Mouse (Mus musculus): ENCODE data around the gene Rcsd1.
A peak's percentile ranks its signal among the peaks of the same experiment; 100 is the strongest.

Rcsd1 gene

DNA sequence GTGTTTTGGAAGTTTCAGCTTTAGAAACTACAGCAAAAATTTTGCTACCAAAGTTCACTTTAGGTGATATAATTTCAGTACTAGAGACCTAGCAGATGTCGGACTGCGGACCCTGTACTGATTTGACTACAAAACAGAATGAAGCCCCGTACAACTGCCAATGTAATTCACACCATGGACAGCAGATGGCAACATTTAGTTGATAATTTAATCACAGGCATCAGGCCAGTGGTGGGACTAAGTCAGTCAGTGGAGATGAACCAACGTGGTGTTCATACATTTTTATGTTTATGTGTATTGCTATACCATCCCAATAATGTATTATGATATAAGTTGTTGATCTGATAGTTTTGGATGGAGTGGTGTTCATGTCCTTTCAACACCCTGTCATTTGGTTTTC, 48.8 kb downstream of the Rcsd1 start:
- DNase-seq = peak; percentile 67 to 80

DNA sequence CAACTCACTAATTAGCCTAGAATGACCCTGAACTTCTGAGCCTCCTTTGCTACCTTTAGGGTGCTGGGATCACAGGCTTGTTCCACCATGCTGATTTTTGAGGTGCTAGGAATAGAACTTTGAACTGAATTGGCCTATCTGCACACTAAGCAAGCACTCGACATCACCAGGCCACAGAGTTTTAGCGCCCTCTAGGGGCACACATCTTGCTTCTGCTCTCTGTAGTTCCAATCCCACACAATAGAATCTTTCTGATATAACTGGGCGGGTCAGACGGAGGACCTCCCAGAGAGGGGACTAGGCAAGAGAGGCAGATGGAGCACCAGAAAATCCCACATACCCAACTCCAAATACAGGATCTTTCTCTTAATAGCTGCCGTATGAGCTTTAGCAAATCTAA, 51.0 kb downstream of the Rcsd1 start:
- DNase-seq = peak; percentile 88 to 90

GRCm38 (mm10) chr1:165655482-165655881, 54.1 kb downstream of the Rcsd1 start:
- DNase-seq = peak; percentile 35 to 55

DNA sequence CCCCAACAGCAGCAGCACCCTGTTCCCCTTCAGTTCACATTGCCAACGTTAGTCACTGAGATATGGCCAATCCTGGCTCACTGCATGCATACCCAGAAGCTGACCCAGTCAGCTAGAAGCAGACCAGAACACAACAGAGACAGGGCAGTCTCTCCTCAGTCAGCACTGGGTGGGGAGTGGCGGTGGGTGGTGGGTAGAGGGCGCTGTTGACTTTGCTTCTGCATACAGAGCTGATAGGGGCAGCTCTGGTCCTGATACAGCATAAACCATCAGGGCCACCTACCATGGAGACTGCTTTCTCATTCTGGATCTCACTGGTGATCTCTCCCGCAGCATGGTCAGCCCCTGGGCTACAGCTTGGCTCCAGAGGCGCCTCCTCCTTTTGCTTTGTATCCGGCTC, 54.5 kb downstream of the Rcsd1 start:
- peak; percentile 45 to 72 for DNase-seq

GRCm38 (mm10) chr1:165653126-165653885, 56.3 kb downstream of the Rcsd1 start:
- peak; percentile 40 to 53 for DNase-seq

DNA sequence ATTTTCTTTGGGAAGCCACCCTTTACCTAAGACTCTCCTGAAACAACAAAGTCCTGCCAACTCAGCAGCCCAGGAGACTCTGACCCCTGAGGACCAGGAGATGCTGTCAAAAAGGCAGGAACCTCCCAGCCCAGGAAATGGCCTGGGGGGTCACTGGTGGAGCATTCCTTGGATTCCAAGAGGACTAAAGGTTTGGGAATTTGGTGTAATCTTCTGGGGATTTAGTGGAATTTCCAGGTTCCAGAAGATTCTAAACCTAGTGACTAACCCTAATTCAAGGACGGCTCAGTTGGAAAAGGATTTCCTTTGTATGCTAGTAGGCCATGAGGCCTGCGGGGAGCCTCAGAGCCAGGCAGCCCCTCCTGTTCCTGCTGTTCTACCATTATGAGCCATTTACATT, 57.0 kb downstream of the Rcsd1 start:
- DNase-seq = peak in 1 of 2 experiments; percentile 32

DNA sequence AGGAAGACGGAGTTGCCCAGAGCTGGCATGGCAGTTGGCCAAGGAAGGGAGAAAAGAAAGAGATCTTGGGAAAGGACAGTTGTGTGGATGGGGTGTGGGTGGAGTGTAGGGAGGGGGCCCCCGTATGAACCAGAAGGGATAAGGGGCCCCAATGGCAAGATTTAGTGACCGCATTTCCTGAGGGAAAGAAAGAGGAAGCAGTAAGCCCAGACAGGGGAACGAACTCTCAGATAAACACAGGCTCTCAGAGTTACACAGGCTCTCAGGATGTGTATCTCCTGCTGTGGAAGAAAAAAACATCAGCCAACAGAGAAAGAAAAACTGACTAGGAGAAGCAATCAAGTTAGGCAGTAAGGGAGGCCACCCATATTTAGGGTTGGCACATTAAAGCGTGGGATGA, 58.4 kb downstream of the Rcsd1 start:
- no peak for DNase-seq

DNA sequence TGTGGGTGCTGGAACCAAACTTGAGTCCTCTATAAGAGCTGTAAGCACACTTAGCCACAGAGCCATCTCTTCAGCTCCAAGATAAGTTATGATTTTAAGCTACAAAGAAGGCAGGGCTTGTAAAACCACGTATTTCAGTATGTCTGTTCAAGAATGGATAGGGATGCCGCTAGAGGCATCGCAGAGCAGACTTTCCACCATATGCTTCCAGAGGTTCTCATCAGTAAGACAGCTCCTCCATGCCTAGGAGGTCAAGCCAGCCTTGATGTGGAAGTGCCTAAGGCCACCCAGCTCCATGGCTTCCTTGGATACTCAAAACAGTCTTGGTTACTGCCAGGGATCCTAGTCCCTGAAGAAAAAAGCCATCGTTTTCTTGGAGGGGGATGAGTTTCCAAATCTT, 64.5 kb downstream of the Rcsd1 start:
- no peak for DNase-seq

DNA sequence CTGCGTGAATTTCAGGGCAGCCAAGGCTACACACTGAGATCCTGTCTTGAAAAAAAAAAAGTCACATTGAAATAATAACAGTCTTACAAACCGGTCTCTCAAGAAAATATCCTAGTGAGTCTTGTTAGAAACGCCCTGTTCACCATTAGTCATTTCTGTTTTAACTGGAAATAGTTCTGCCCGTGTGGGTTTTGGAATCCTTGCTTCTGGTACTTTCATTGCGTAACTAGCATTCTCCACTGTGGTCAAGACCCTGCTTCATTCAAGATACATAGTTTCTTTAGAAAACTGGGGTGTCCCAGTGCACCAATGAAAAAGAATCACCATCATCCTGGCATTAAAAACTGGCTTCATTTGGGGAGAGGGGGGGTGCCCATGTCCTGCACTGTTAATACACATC, 65.8 kb downstream of the Rcsd1 start:
- no peak for DNase-seq

DNA sequence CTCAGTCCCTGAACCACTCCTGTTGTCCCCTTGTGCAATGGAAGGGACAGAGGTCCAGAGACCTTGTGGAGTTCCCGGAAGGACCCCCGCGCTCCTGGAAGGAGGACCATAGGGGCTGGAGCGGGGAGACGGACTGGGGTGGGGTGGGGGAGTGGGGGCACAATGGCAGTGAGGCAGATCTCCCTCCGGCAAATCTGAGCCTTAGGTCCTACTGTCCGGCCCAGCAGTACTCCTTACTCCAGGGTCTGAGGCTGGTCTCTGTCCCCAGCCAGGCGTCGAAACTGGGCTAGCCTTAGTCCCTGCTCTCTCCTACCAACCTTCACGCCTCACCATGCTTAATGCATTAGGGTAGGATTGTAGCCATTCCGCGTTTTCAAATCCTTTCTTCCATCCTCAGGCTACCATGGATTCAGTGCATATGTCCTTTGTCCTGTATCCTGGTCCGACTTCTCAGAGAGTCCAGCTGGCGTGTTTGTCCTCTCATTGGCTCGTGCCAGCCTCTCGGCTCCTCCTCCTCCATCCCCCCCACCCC, 66.7 kb downstream of the Rcsd1 start:
- DNase-seq = peak; percentile 68 to 70

GRCm38 (mm10) chr1:165641786-165642771, 67.5 kb downstream of the Rcsd1 start:
- DNase-seq = peak; percentile 90 to 94

DNA sequence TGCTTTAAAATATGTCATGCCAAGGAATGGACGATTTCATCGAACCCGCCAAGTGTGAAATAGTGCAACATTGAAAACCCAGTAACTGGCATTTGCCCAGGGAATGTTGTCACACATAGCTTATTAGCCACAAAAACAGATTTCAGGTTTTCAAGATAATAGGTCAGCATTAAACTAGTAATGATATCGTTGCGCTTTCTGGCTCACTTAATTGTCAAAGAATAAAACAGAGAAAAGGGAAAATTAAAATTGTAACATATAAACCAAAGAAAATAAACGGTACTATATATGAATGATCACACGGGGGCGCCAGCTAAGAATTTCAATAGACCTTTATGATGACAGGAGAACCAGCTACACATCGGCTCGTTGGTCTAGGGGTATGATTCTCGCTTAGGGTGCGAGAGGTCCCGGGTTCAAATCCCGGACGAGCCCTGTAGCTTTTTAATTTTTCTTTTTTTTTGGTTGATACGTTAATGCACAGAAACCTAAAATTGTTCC, 68.2 kb downstream of the Rcsd1 start:
- DNase-seq = peak; percentile 79 to 81

GRCm38 (mm10) chr1:165636289-165636688, 73.3 kb downstream of the Rcsd1 start:
- no peak for DNase-seq

GRCm38 (mm10) chr1:165635055-165635897, 74.3 kb downstream of the Rcsd1 start:
- DNase-seq = no peak

DNA sequence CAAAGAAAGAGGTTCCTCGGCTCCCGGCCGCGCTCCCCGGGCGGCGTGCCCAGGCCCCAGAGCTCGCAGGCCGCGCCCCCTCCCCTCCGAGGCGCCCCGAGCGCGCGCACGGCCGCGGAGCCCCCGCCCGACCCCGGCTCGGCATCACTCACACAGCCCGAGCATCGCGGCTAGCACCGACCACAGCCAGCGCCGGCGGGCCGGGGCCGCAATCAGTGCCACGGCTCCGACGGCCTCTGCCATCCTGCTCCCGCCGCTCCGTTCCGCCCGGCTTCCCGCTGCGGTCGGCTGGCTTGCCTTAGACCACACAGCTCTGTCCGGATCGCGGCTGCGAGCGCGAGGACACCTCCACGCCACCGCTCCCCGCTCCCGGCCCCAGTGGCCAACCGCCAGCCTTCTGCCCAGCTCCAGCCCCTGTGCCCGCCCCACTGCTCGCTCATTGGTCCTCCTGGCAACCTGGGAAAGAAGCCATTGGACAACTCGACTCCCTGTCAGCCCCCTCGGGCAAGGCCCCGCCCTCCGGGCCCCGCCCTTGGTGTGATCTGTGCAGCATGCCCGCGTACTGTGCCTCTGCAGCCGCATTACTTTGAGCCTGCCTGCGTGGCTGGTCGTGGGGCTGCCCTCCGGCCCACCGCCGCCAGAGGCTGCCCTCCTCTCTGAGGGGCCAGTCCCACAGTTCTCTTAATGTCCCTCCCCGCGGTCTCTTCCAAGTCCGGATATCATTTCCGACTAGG, 75.2 kb downstream of the Rcsd1 start, which contains the start of gene Mpzl1:
TSS of gene Mpzl1 (minus strand) at position 388 of the 734 bp plus-strand sequence.
- peak; percentile 99 for DNase-seq

GRCm38 (mm10) chr1:165633345-165633744, 76.2 kb downstream of the Rcsd1 start:
- DNase-seq = no peak

DNA sequence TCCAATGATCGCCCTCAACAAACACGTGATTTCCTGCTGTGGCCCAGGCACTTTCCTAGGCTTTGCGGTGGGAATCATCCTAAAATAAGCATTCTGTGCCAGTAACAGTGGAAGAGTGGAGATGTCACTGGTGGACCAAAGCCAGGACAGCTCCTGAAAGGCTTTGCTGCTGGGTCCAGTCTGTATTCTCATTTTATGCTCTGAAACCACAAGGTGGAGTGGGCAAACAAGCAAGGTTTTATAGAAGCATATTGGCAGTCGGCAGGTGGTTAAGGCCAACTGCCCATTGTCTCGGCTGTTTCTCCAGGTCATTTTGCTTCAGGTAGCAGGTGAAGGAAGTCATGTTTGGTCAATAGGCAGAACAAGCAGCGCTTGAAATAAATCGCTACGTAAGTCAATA, 78.4 kb downstream of the Rcsd1 start:
- no peak for DNase-seq

DNA sequence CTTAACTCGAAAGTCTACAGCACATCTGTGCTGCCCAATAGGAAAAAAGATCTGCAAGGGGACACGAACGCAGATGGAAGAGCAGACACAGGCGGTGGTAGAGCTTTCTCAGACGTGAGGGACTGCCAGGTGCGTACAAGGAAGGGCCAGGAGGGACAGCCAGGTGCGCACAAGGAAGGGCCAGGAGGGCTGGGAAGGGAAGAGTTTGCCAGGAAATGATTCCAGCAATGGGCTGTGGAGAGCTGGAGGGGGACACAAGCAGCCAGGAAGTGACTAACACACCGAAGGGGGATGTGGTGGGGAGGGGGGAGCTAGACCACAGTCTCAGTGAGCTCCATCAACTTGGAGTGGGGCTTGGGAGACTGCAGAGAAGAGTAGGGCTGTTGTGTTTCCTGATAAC, 79.6 kb downstream of the Rcsd1 start:
- DNase-seq = no peak

DNA sequence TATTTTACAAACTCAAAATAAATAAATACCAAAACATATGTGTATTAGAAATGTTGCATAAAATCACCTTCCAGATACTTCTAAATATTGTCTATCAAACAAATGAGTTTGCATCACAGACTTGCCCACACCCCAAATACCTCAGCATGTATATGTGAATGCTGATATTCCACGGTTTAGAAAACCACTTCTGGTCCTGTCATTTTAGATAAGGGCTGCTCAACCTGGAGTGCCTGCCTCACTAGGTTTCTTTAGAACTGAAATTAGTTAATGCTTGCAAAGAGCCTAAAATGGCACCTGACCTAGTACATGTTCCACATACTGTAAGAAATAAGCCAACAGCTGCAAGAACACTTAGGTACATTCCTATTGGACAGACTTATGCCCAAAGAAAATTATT, 81.0 kb downstream of the Rcsd1 start:
- DNase-seq = no peak

GRCm38 (mm10) chr1:165625896-165626295, 83.7 kb downstream of the Rcsd1 start:
- peak; percentile 52 to 68 for DNase-seq

DNA sequence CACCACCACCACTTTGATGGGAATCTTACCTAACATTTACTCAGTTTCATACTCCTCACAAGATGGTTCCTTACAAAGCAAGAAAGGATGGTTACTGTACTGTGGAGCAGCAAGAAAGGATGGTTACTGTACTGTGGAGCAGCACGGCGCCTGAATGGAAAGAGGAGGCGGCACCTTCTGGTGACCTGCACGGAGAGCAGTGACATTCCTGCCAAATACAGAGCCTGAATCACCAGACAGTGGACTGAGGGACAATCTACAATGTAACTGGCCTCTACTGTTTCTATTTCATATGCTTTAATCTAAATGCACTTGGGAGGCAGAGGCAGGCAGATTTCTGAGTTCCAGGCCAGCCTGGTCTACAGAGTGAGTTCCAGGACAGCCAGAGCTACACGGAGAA, 84.5 kb downstream of the Rcsd1 start:
- DNase-seq = no peak

Measured in kidney, postnatal 36 days (tissue).